Mouse (Mus musculus): ENCODE measurements around the gene Krt18.
"Not testable (repeated sequence)": the region's sequence is repeated elsewhere in the genome, so short reads cannot be mapped to it uniquely, and the experiment has no call there.

Gene Krt18

GRCm38 (mm10) chr15:102070476-102071467, 42.8 kb downstream of the Krt18 start:
- DNase-seq = no peak

GRCm38 (mm10) chr15:102072963-102073558, 45.1 kb downstream of the Krt18 start:
- no peak for DNase-seq

GRCm38 (mm10) chr15:102073559-102074069, 45.6 kb downstream of the Krt18 start, which contains the start of gene Eif4b:
Gene Eif4b, plus strand, starts transcription at chr15:102073773.
- peak; percentile 100 for DNase-seq

GRCm38 (mm10) chr15:102074070-102074731, 46.2 kb downstream of the Krt18 start:
- DNase-seq = peak; percentile 49

- peak; percentile 26 for DNase-seq
Observed at GRCm38 (mm10) chr15:102074876-102075585, 47.1 kb downstream of the Krt18 start.

- no peak for DNase-seq
Observed at GRCm38 (mm10) chr15:102077111-102077677, 49.2 kb downstream of the Krt18 start.

GRCm38 (mm10) chr15:102079221-102079620, 51.2 kb downstream of the Krt18 start:
- DNase-seq = no peak

GRCm38 (mm10) chr15:102079924-102080323, 51.9 kb downstream of the Krt18 start:
- DNase-seq = not testable (repeated sequence)

GRCm38 (mm10) chr15:102080429-102080828, 52.4 kb downstream of the Krt18 start:
- no peak for DNase-seq

Data from lung, postnatal 36 days (tissue).